Mouse (Mus musculus): ENCODE measurements at regions not wholly inside any gene's neighbourhood (a gene's known extent, or its start where the extent isn't known, plus 50 kb on each side); places are given as distances from the start of the nearest gene placed in this dataset.

DNA sequence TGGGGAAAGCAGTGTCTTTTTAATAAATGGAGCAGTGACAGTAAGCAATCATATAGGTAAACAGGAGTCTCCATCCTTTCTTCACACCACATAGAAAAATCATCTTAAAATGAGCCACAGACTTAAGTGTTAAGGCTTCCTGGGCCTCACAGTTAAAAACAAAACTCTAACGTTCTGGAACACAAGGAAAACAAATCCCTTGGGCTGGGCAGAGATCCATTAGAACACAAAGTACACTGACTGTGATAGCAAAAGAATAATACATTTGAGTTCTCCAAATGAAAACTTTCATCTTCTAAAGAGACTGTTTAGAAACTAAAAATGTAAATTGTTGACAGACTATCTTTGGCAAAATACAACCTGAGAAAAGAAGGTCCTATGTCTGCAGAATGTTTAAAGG, 549.8 kb downstream of the Zfp619 start:
- TF ChIP-seq CTCF (conservative IDR thresholded peaks at IDR 0.05; ENCODE audit: insufficient read depth, insufficient read length, low read depth, low read length) (no peak), POLR2A (IDR thresholded peaks at IDR 0.05; ENCODE audit: low read depth, low read length) (no peak)
